Mouse (Mus musculus) E14TG2a.4 (cell line): ENCODE data around the gene Higd1a.

Experiments
- H3K27me3 ChIP-seq: 2 replicates; pipeline ENCODE4 v1.6.1; 2014; ENCODE audit warnings: low read length, control low read depth; ENCODE audit not compliant: insufficient read depth
- H3K36me3 ChIP-seq: 2 replicates; pipeline ENCODE4 v1.6.1; 2014; ENCODE audit warnings: low read length, control low read depth; ENCODE audit not compliant: insufficient read depth
- H3K4me1 ChIP-seq: replicated peaks from 2 replicates; pipeline ENCODE4 v1.6.1; 2014; ENCODE audit warnings: low read depth, low read length, control low read depth
- H3K4me3 ChIP-seq: replicated peaks from 2 replicates; pipeline ENCODE4 v1.5.1; 2014; ENCODE audit warnings: mild to moderate bottlenecking, low read length
- H3K9me3 ChIP-seq: 2 replicates; pipeline ENCODE4 v1.6.1; 2014; ENCODE audit warnings: low read length, control low read depth
- CTCF ChIP-seq: conservative IDR thresholded peaks from 2 replicates; pipeline ENCODE4 v1.5.1; 2014; ENCODE audit warnings: low read length
- NANOG ChIP-seq: IDR thresholded peaks from 2 replicates; pipeline ENCODE4 v1.6.1; 2014; ENCODE audit warnings: borderline replicate concordance, low read length, mixed read lengths
- POU5F1 ChIP-seq: IDR thresholded peaks from 2 replicates; pipeline ENCODE4 v1.6.1; 2014; ENCODE audit warnings: low read length, borderline replicate concordance

Gene Higd1a

DNA sequence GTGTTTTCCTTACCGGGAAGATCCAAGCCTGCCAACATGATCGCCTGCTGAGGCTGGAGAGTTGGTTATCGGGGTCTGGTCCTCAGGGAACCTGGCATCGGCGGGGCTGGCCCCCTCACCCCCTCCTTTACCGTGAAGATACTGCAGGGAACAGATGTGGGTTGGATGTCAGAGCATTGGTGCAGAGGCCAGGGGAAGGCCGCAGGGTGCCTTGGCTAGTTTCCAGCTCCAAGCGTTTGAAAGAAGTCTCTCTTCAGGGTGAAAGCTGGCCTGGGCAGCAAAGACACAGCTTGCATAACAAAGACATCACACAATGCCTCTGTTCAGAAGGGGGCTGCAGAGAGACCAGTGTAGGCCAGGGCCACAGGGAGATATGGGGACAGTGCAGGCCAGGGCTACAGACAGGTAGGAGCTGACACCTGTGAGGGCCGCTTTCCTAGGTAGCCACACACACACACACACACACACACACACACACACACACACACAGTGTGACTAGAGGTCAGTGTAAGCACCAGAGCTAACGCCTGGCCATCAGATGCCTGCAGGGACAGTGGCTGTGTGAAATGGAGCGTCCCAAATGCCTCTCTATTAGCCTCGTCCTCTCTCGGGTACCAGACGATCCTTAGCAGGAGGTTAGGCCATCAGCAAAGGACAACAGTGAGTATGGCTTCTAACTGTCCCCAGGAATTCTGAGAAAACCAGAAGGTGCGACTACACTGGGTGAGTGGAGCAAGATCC, 47.9 kb downstream of the Higd1a start:
- no peak overlapping the region for H3K4me3 ChIP-seq
- no peaks in the 10 kb centered on the region for H3K36me3 ChIP-seq
- H3K9me3 ChIP-seq, result no peaks in the 10 kb centered on the region
- TF ChIP-seq CTCF, result no peak
- TF ChIP-seq POU5F1, result no peak
- no peak for TF ChIP-seq NANOG
- no peaks in the 10 kb centered on the region for H3K4me1 ChIP-seq
- H3K27me3 ChIP-seq, result no peaks in the 10 kb centered on the region

DNA sequence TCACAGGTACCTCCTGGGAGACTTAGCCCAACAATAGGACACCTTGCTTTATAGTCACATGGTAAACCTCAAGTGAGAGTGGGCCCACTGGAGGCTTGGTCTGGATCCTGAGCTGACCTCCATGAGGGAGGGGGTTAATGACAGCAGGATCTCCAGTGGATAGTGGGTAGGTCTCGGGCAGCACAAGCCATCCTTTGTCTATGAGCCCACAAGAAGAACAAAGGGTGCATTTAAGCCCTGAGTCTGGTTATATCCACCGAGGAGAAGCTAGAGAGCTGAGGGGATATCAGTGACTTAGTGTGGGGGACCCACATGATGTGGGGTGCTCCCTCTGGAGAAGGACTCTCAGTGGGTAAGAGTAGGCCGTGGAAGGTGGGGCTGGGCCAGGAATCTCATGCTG, 49.7 kb downstream of the Higd1a start:
- no peaks in the 10 kb centered on the region for H3K27me3 ChIP-seq
- H3K4me3 ChIP-seq, result no peak overlapping the region
- H3K4me1 ChIP-seq, result no peaks in the 10 kb centered on the region
- H3K9me3 ChIP-seq, result no peaks in the 10 kb centered on the region
- H3K36me3 ChIP-seq, result no peaks in the 10 kb centered on the region
- TF ChIP-seq NANOG (no peak), POU5F1 (no peak), CTCF (no peak)

DNA sequence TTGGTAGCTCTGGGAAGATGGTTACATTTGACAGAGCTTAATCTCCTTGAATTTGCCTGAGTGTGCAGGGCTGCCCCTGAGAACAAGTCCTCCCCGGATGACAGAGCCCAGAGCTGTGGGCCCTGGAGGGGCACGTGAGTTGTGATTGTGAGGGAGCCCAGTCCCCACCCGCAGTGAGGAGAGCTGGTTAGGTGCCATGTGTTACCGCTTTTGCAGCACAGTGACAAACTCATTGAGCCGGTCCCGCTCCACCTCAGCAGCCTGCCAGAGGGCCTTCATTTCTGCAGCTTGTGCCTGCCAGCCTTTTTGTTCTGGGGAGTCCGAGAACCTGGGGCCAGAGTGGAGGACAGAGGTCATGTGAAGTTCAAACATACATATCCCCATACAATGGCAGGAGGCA, 50.2 kb downstream of the Higd1a start:
- H3K4me1 ChIP-seq, result no peaks in the 10 kb centered on the region
- TF ChIP-seq POU5F1 (no peak), CTCF (no peak), NANOG (no peak)

DNA sequence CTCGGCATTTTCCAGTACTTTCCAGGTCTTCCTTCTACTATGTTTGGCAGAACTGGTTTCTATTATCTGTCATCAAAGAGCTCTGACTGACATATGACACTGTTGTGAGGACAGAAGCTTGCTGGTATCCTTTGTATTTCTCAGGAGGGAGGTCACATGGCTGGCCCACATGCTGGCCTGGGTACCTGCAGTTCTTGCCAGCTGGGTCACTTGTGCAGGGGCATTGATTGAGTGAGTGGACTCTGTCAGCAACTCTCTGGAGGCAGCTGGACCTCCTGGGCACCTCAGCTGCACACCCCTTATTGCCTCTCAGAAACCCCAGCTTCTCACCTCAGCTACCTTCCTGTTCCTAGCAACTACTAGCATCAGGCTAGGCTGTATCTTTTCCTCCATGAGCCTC, 50.6 kb downstream of the Higd1a start:
- Histone ChIP-seq H3K9me3 (no peaks in the 10 kb centered on the region), H3K4me1 (0 out of 2 replicates have a peak, but pooled peaks cover 3% of the 10 kb centered on the region), H3K4me3 (no peak overlapping the region), H3K27me3 (peaks cover 2% of the 10 kb centered on the region; the same call in 1 of the 2 replicates), H3K36me3 (no peaks in the 10 kb centered on the region)
- TF ChIP-seq CTCF (no peak), NANOG (no peak), POU5F1 (no peak)

More for the DNA sequence above, 50.2 kb downstream of the Higd1a start:
- no peaks in the 10 kb centered on the region for H3K27me3 ChIP-seq
- H3K9me3 ChIP-seq, result no peaks in the 10 kb centered on the region
- H3K4me3 ChIP-seq, result no peak overlapping the region
- H3K36me3 ChIP-seq, result no peaks in the 10 kb centered on the region

DNA sequence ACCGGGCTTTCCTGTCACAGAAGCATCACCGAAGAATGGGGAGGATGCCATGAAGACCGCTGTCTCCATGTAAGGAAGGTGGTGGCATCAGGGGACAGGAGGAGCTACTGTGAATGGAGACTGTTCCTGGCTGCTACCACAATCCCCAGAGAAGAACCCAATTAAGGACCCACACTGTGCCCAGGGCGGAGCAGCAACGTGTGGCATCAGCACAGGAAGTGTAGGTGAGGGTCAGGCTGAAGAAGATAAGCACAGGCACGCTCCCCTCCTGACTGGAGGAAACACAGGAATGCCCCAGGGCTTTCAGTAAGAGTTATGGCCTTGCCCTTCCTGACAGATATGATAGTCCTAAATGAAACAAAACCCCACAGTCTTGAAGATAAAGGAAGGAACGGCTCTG, 55.4 kb downstream of the Higd1a start:
- Histone ChIP-seq H3K4me1 (peaks cover 17% of the 10 kb centered on the region), H3K9me3 (no peaks in the 10 kb centered on the region), H3K4me3 (no peak overlapping the region), H3K36me3 (no peaks in the 10 kb centered on the region), H3K27me3 (peaks cover 30% of the 10 kb centered on the region)
- TF ChIP-seq NANOG, result no peak
- TF ChIP-seq CTCF, result no peak
- no peak for TF ChIP-seq POU5F1

DNA sequence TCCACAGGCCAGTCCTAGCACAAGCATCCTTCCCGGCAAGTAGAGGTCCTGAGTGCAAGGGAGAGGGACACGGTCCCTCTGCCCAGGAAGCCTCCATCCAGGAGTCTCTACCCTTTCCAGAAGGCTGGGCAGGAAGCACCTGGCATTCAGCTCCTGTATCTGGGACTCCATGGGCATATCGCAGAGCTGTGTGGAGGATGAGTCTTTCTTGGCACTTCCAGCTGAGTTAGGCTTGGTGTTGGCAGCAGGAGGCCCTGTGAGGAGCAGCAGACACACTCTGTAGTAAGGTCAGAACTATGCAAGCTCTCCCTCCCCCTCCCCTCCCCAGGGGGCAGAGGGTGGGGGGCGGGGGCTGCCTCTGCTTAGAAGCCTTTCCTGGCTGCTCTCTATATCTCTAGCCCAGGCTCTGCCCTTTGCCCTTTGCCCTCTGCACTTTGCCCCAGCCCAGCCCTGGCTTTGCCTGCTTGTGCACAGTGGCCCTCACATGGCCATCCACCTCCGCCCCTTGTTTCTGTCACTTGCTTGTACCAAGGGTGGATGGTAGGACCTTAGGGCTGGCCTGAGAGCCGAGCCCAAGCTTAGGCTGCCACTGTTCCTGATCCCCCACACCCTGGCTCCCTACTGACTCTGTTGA, 59.2 kb downstream of the Higd1a start:
- Histone ChIP-seq H3K27me3 (peaks cover 51% of the 10 kb centered on the region), H3K4me3 (no peak overlapping the region), H3K36me3 (no peaks in the 10 kb centered on the region), H3K9me3 (no peaks in the 10 kb centered on the region), H3K4me1 (peaks cover 21% of the 10 kb centered on the region)
- TF ChIP-seq POU5F1 (no peak), CTCF (no peak)
